Mouse (Mus musculus) bone marrow macrophage, adult 2 months (primary cell): Measurements from ENCODE around the gene Myo6. TPM values are rescaled to one million over a fixed set of nuclear protein-coding genes. Genes with fewer than 3 reads are reported as not detected.
A peak's percentile ranks its signal among the peaks of the same experiment; 100 is the strongest.

ENCODE experiments used
- H3K27ac ChIP-seq: 2 replicates; pipeline ENCODE4 v1.5.1; 2012; ENCODE audit warnings: low read depth, low read length; ENCODE audit not compliant: insufficient read depth
- H3K4me1 ChIP-seq: 2 replicates; pipeline ENCODE4 v1.6.1; 2012; ENCODE audit warnings: low read length; ENCODE audit not compliant: control insufficient read depth, insufficient read depth
- H3K4me3 ChIP-seq: 2 replicates; pipeline ENCODE4 v1.5.1; 2012; ENCODE audit warnings: mild to moderate bottlenecking, low read length, moderate library complexity; ENCODE audit not compliant: insufficient read depth
- CTCF ChIP-seq: IDR thresholded peaks from 2 replicates; pipeline ENCODE4 v1.5.1; 2012; ENCODE audit warnings: low read depth, mild to moderate bottlenecking, low read length, moderate library complexity
- POLR2A ChIP-seq: IDR thresholded peaks from 2 replicates; pipeline ENCODE4 v1.6.1; 2012; ENCODE audit warnings: mild to moderate bottlenecking, low read depth, low read length, borderline replicate concordance
- polyA plus RNA-seq: library from polyadenylated mRNA; stranded (reverse); fragments of >200 nt; gene quantifications from 2 replicates; pipeline ENCODE4 v1.2.4, GENCODE M21; 2012; ENCODE audit not compliant: missing spikeins, insufficient read depth, insufficient read length

The Myo6 gene
- polyA plus RNA-seq, 1 experiment, result 2.5 TPM

- Histone ChIP-seq H3K4me3 (no peak overlapping the region), H3K4me1 (no peaks in the 10 kb centered on the region)
- TF ChIP-seq POLR2A (no peak), CTCF (no peak)
These were observed 177.7 kb downstream of the Myo6 start for GRCm38 (mm10) chr9:80342520-80342919.

GRCm38 (mm10) chr9:80344451-80345000, 179.7 kb downstream of the Myo6 start:
- Histone ChIP-seq H3K27ac (no peak overlapping the region), H3K4me3 (peak overlapping the region; percentile 39; the same call in 1 of the 2 replicates), H3K4me1 (no peaks in the 10 kb centered on the region)
- TF ChIP-seq CTCF, result no peak
- TF ChIP-seq POLR2A, result no peak

More at GRCm38 (mm10) chr9:80342520-80342919, 177.7 kb downstream of the Myo6 start:
- H3K27ac ChIP-seq, result no peak overlapping the region

GRCm38 (mm10) chr9:80351295-80351677, 186.5 kb downstream of the Myo6 start:
- no peak overlapping the region for H3K4me3 ChIP-seq
- H3K4me1 ChIP-seq, result no peaks in the 10 kb centered on the region
- no peak overlapping the region for H3K27ac ChIP-seq
- no peak for TF ChIP-seq POLR2A
- TF ChIP-seq CTCF, result no peak

GRCm38 (mm10) chr9:80351678-80352331, 187.0 kb downstream of the Myo6 start:
- Histone ChIP-seq H3K27ac (no peak overlapping the region), H3K4me3 (no peak overlapping the region), H3K4me1 (no peaks in the 10 kb centered on the region)
- TF ChIP-seq POLR2A (no peak), CTCF (no peak)

- no peak overlapping the region for H3K27ac ChIP-seq
- TF ChIP-seq CTCF (no peak), POLR2A (no peak)
- H3K4me3 ChIP-seq, result no peak overlapping the region
- H3K4me1 ChIP-seq, result no peaks in the 10 kb centered on the region
These were observed 195.2 kb downstream of the Myo6 start for GRCm38 (mm10) chr9:80360063-80360462.

Other genes starting within 250 kb of the Myo6 start
- gene Filip1, start 152.2 kb upstream of the Myo6 start, polyA plus RNA-seq, result not detected in 2 replicates
- gene Senp6, start 98.1 kb upstream of the Myo6 start, polyA plus RNA-seq, result 42.4 and 42.7 TPM in 2 replicates